Mouse (Mus musculus): Measurements from ENCODE around the gene Fscn2.

- no peak for TF ChIP-seq CTCF (IDR thresholded peaks at IDR 0.05; ENCODE audit: low read depth, low read length)
- TF ChIP-seq POLR2A (IDR thresholded peaks at IDR 0.05; ENCODE audit: insufficient read depth, low read length): no peak
- no peak for TF ChIP-seq EP300 (IDR thresholded peaks at IDR 0.05; ENCODE audit: insufficient read depth, low read depth, low read length)
Observed at GRCm38 (mm10) chr11:120356900-120357299, 4.4 kb upstream of the Fscn2 start.
